Mouse (Mus musculus) ES-E14 (cell line): ENCODE data around the gene Gal3st2b.
"Not testable (repeated sequence)": the region's sequence is repeated elsewhere in the genome, so short reads cannot be mapped to it uniquely, and the experiment has no call there.

Experiments
- MAFK ChIP-seq: IDR thresholded peaks from 2 replicates; pipeline ENCODE4 v1.6.1; 2014; ENCODE audit warnings: mild to moderate bottlenecking, low read depth, low read length, inconsistent platforms; ENCODE audit not compliant: insufficient read depth
- ZC3H11A ChIP-seq: IDR thresholded peaks from 2 replicates; pipeline ENCODE4 v1.6.1; 2012; ENCODE audit warnings: low read depth, mild to moderate bottlenecking, inconsistent platforms, low read length, borderline replicate concordance
- ZNF384 ChIP-seq: IDR thresholded peaks from 2 replicates; pipeline ENCODE4 v1.6.1; 2012; ENCODE audit warnings: low read depth, low read length, inconsistent platforms

- TF ChIP-seq ZC3H11A, MAFK, ZNF384: not testable (repeated sequence)
These were observed 72.1 kb downstream of the Gal3st2b start, which contains the start of gene Gal3st2c for GRCm38 (mm10) chr1:93990209-93990608.
